Mouse (Mus musculus): ENCODE measurements at regions not wholly inside any gene's neighbourhood (a gene's known extent, or its start where the extent isn't known, plus 50 kb on each side); places are given as distances from the start of the nearest gene placed in this dataset.
A peak's percentile ranks its signal among the peaks of the same experiment; 100 is the strongest.

DNA sequence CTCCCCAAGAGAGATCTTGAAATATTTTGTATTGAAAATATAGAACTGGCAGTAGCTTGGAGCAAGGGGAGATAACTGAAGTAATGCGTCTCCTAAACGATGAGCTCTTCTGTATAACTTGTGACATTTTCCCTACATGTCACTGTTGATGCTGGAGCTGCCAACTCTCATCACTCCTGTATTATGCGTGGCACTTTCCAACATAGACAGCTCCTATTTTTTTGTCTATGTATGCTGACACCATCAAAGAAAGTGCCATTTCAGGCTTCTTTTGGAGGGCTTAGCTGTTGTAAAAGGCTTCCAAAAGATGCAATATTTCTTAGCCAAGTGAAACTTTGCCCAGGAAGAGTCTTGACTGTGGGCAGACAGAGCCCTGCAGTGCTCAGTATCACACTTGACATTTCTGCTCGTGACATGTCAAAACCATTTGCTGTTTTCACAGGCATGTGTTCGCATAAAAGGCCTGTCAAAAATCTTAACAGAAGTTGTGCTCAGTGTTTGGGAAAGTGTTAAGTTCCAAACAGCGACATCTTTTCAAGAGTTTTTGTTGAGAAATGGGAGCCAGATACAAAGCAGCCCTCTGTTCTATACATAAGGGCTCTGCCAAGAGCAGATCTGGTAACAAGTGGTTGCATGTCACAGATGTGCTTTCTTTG lies 53.6 kb upstream of the Otol1 start:
- DNase-seq (ENCODE audit: low read depth, low spot score) = peak; percentile 42

DNA sequence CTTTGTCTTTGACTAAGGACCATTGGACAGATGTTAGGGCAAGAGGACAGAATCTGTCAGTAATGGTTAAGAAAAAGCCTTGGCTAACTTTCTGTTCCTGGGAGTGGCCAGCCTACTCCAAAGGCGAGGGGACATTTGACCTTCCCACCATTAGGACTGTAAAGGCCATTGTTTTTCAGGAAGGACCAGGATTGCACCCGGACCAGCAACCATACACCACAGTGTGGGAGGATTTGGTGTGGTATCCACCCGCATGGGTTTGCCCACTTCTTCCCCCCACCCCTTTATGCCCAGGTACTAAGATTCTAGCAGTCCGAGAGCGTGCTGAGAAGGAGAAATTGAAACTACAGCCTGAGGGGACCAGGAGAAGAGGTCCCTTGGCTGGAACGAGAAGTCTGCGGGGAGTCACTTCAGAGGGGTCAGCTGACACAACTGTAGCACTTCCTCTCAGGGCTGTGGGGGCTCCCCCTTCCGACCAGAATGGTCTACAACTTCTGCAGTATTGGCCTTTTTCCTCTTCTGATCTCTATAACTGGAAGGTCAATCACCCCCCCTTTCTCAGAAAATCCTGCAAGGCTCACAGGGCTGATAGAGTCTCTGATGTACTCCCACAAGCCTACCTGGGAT lies 63.2 kb upstream of the Sptssb start:
- no peak for DNase-seq (ENCODE audit: low read depth, low spot score)

DNA sequence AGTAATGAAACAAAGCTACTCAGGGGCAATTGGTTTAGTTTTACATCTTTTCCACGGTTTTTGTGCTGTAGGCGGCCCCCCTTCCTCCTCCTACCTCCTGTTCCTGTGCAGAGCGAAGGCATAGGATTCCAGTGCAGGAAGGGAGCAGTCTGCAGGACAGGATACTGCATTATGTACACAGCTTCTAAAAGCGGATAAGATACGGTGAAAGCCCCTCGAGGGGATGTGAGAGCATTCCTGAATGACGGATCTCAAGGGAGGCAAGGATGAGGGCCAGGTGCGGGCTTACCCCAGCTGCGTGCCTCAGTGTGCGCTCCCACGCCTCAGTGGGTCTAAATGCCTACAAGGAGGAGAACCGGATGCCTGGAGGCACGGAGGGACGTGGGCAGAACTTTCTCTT lies 53.1 kb upstream of the Sptssb start:
- DNase-seq (ENCODE audit: low read depth, low spot score) = no peak

DNA sequence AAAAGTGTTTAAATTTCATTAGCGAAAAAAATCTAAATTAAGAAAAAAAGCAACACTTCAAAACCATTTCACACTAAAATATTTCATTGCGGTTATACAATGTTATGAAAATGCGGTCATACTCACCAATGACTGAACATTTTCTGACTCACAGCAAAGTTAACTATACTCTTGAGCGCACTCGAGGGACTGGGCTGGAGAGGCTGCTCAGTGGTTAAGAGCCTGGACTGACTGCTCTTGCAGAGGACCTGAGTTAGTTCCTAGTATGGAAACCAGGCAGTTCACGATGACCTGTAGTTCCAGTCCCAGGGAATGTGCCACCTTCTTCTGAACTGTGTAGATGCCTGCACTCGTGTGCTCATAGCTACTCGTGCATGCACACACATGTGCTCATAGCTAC lies 50.3 kb upstream of the Sptssb start:
- DNase-seq (ENCODE audit: low read depth, low spot score) = no peak

All from brain, adult 2 months (tissue).